Mouse (Mus musculus): ENCODE results near the gene Krt36.

The Krt36 gene

DNA sequence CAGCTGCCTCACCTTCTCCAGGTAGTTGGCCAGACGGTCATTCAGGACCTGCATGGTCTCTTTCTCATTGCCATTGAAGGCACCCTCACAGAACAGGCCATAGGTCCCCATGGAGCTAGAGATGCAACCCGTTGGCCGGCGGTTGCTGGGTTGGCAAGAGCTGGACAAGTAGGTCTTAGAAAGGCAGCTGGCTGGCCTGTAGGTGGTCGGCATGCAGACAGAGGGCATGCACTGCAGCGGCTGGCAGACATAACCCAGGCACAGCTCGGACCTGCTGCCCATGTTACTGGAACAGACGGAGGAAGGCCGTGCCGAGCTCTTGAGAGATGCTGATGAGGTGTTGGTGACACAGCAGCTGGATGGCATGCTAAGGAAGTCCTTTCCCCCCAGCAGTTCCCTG is 17.6 kb downstream of the Krt36 start, which contains the start of gene Krt32:
Gene Krt32 (minus strand): TSS at position 366 of the 400 bp plus-strand sequence.
- DNase-seq = no peak

DNA sequence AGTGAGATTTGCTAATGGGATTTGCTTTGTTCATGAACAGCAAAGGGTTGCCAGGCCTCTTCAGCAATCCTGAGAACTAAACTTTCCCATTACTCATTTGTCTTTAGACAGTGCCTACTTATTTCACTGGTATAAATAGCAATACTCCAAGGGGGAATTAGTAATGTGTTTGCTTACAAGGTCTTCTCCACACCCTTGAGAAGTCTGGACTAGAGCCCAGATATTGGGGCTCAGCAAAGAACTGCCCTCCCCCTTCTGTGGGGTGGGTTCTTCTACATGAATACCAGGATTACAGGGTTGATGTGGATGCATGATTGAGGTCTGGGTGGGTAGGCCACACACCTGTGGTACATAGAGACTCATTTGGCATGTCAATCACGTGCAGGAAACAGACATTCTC is 31.6 kb downstream of the Krt36 start:
- DNase-seq = no peak

DNA sequence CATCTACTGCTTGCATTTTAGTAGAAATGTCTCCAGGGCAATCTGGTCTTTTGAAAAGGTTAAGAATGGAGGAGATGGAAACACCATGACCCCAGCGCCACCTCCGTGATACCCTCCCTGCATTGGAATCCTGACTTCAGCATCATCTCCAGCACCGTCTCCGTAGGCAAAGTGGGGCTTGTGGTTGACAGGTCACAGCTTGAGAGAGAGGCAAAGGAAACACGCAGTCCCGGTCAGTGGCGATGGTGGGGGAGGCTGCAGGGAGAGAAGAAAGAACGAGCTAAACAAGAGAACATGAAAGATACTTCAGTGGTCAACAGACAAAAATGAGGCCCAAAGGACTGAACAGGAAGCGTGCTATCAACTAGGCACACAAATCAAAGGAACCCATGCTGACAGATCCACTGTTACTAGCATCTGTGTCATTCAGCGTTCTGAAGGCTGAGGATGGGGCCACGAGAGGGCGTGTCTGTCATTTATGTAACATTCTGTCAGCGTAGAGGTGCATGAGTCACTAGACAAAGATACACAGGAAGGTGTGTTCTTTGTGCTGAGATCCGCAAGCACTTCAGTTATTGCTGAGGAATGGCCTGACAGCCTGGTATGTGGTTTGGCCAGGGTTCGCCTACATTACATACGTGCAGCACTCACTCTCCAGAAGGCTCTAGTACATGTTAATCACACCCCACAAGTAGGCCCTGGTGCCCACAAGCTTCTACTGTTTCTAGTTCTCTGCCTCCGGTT is 38.0 kb downstream of the Krt36 start:
- DNase-seq = no peak

DNA sequence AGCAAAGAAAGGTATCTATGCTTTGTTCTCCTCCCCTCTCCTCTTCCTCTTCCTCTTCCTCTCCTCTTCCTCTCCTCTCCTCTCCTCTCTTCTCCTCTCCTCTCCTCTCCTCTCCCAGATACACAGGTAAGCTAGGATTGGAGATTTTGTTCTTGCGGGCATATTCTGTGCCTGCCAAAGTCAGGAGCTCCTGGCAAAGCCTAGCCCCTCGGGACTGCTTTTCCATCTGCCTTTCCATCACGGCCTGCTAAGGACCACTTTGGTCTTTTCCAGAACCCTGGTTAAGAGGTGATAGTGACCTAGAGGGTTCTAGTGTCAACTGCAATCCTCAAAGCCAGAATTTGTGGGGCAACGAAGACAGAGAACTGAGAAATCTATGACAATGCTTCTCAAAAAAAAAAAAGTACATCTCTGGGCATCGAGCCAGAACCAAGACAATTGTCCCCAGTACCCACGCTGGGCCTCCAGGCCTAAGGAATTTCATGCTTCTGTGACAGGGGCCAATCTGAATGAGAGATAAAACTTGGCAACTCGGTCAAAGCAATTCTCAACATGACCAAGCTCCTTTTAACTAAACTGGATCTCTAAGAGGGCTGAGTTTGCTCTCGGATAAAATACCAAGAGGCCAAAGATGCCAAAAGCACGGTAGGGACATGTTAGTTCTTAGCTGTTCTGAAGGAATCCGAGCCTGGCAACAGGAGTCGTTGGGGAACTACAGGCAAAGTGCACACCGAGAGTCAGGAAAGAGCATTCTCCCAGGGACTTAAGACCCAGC is 39.0 kb downstream of the Krt36 start:
- DNase-seq = no peak

DNA sequence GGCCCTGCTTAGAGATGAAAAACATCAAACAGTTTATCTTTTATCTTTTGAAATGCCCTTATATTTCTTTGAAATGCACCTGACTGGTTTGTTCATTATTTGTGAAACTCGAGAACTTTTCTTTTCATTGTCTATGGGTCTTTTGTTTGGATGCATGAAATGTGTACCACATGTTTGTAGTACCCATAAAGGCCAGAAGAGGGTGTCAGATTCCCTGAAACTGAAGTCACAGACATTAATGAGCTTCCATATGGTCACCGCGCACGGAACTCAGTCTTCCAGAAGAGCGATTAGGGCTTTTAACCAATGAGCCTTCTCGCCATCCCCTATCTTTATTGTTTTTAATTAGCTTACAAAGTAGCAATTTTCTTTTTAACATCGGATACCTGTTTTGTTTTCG is 46.6 kb downstream of the Krt36 start:
- no peak for DNase-seq

DNA sequence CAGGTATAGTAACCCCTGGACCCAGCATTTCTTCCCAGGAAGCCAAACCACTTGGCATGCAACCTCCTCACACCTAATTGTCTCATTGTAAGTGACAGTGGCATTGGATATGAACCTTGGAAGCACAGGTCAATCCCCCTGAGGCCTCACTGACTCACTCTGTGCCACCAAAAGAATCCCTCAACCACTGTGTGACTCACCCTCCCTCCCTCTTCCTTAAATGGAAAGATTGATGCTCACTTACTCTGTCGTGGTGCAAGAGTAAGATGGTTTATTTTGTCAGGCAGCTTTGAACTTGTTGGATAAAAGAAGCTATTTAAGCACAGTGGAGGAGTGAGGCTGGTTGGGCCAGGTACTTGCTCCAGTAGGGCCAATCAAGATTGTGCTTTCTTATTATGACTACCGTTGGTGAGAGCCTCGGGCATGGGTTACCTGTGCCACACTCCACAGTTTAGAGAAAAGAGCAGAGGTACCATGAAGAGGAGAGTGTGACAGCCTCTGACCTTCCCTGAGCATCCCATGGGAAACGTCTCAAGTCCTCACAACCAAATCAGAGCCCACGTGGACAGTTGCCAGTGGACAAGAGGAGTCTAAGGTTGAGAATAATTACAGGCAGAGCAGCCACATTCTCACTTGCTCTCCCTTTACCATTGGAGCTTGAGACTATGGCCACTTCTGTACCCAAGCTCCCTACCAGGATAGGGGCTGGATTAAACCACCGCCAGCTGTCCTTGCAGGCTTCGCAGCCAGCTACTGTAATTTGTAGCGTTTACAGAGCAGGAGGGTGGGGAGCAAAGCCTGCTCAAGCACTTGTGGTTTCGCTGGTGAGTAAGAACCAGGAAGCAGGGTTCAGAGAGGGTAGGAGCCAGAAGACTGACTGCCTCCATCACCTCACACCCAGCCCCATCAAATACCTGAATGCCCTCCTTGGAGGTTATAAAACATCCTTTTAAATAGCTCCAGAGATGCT is 49.5 kb downstream of the Krt36 start:
- DNase-seq = no peak
